Mouse (Mus musculus) heart, embryonic 16.5 days (tissue): ENCODE results near the gene Clec3b. TPM values are rescaled to one million over a fixed set of nuclear protein-coding genes. Genes with fewer than 3 reads are reported as not detected.

Source experiments
- ATAC-seq: fragments of 200-750 bp; cut with Nextera tagmentation; replicated peaks from 2 replicates; pipeline ENCODE4 v1.8.0; 2017; ENCODE audit warnings: moderate number of reproducible peaks; ENCODE audit not compliant: insufficient read depth, low FRiP score; ENCODE audit errors: extremely low read depth
- H3K27ac ChIP-seq: fragments of 300-500 bp; sonication (generic); 2 replicates; pipeline ENCODE4 v1.5.1; 2014; ENCODE audit warnings: mild to moderate bottlenecking, low read length, control low read depth, moderate library complexity
- H3K27me3 ChIP-seq: fragments of 300-500 bp; sonication (generic); 2 replicates; pipeline ENCODE4 v1.6.1; 2014; ENCODE audit warnings: low read length, mixed read lengths; ENCODE audit not compliant: control insufficient read depth, insufficient read depth
- H3K36me3 ChIP-seq: fragments of 300-500 bp; sonication (generic); 2 replicates; pipeline ENCODE4 v1.6.1; 2014; ENCODE audit not compliant: control insufficient read depth, insufficient read depth
- H3K4me1 ChIP-seq: fragments of 300-500 bp; sonication (generic); 2 replicates; pipeline ENCODE4 v1.6.1; 2014; ENCODE audit warnings: low read length, mixed read lengths; ENCODE audit not compliant: control insufficient read depth, insufficient read depth
- H3K4me2 ChIP-seq: fragments of 300-500 bp; sonication (generic); 2 replicates; pipeline ENCODE4 v1.6.1; 2014; ENCODE audit warnings: low read depth, mild to moderate bottlenecking, control low read depth, low read length
- H3K4me3 ChIP-seq: fragments of 300-500 bp; sonication (generic); 2 replicates; pipeline ENCODE4 v1.5.1; 2014; ENCODE audit warnings: mild to moderate bottlenecking, control low read depth, low read length
- H3K9ac ChIP-seq: fragments of 300-500 bp; sonication (generic); 2 replicates; pipeline ENCODE4 v1.6.1; 2014; ENCODE audit warnings: low read length, control low read depth
- H3K9me3 ChIP-seq: fragments of 300-500 bp; sonication (generic); replicated peaks from 2 replicates; pipeline ENCODE4 v1.6.1; 2016; ENCODE audit warnings: low read length; ENCODE audit not compliant: control insufficient read depth
- WGBS: fragments of 180-500 bp; shearing (Covaris S2); extraction: QIAGEN DNeasy Blood & Tissue Kit; methylation state at CpG from one replicate; pipeline ENCODE4 v1.1.7; 2014; 5-methylcytosine and 5-hydroxymethylcytosine counted together
- polyA plus RNA-seq: library from polyadenylated mRNA; unstranded; fragments of >200 nt; fragmentation: Nextera tagmentation; extraction: Ambion mirVana; gene quantifications from 2 replicates; pipeline ENCODE4 v1.2.1, GENCODE M21; 2015

The Clec3b gene
- polyA plus RNA-seq, 1 experiment from 2014 or later = 2.8 TPM

DNA sequence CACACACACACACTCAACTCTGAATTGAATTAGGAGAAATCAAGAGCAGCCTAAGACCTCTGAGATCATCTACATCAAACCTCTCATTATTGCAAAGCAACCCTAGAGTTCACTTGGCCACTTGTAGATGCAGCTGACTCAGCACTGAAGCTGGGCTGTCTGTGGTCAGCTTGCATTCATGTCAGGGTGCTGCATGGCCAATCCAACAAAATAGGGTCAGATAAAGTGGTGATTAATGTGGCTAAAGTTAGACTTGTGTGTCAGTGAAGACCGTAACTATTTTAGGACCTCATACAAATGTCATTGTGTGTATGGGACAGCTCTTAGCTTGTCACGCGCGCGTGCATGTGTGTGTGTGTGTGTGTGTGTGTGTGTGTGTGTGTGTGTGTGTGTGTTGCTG is 36.8 kb downstream of the Clec3b start:
- H3K27me3 ChIP-seq = no peaks in the 10 kb centered on the region
- no peak overlapping the region for H3K9ac ChIP-seq
- WGBS = 56% methylated on average over 5 of the region's 5 CpGs
- H3K9me3 ChIP-seq = no peaks in the 10 kb centered on the region
- peaks cover 2% of the 10 kb centered on the region; the same call in 1 of the 2 replicates for H3K4me1 ChIP-seq
- no peak overlapping the region for H3K27ac ChIP-seq
- no peaks in the 10 kb centered on the region for H3K36me3 ChIP-seq
- no peak overlapping the region for H3K4me3 ChIP-seq
- ATAC-seq = peak; percentile 49
- no peak overlapping the region for H3K4me2 ChIP-seq

DNA sequence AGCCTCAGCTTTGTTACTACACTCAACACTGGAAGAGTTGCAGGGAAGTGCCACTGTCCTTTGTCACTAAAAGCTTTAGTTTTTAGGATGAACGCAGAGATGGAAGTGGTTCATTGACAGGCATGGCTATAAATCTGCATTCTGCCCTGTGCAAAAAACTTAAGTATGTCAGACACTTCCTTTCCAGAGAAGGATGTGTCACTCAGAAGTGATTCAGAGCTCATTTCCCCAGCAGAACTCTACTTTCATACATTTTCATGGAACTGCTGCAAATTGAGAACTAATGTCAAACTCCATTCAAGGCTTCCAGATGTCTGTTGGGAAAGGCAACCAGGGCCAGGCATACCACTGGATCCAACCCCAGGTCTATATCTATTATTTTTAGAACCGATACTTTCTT is 37.5 kb downstream of the Clec3b start:
- no peak overlapping the region for H3K4me2 ChIP-seq
- no peak overlapping the region for H3K9ac ChIP-seq
- no peak for ATAC-seq
- H3K36me3 ChIP-seq = no peaks in the 10 kb centered on the region
- no peak overlapping the region for H3K27ac ChIP-seq
- H3K9me3 ChIP-seq = no peaks in the 10 kb centered on the region
- H3K27me3 ChIP-seq = no peaks in the 10 kb centered on the region
- peaks cover 2% of the 10 kb centered on the region; the same call in 1 of the 2 replicates for H3K4me1 ChIP-seq
- H3K4me3 ChIP-seq = no peak overlapping the region
- 80% methylated on average over 2 of the region's 2 CpGs for WGBS

DNA sequence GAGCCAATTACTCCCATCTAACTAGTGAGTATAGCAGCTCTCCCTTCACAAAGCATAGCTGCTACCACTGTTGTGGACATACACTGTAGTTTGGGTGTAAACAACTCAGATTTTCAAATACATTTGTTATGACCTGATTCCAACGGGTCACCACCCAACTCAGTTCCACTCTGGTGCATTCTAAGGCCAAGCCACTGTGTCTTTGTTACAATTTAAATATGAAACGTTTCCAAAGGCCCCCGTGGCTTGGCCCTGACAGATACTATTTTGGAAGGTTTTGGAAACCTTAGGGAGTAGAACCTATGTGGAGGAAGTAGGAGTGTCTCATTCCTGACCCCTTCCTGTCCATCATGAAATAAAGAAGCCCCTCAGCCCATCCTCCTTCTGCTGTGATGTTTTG is 49.4 kb downstream of the Clec3b start:
- Histone ChIP-seq H3K27ac (no peak overlapping the region), H3K4me1 (no peaks in the 10 kb centered on the region), H3K4me2 (no peak overlapping the region), H3K36me3 (no peaks in the 10 kb centered on the region), H3K27me3 (no peaks in the 10 kb centered on the region), H3K9ac (no peak overlapping the region), H3K9me3 (no peaks in the 10 kb centered on the region), H3K4me3 (no peak overlapping the region)
- WGBS = 63% methylated on average over 3 of the region's 3 CpGs
- ATAC-seq = no peak

DNA sequence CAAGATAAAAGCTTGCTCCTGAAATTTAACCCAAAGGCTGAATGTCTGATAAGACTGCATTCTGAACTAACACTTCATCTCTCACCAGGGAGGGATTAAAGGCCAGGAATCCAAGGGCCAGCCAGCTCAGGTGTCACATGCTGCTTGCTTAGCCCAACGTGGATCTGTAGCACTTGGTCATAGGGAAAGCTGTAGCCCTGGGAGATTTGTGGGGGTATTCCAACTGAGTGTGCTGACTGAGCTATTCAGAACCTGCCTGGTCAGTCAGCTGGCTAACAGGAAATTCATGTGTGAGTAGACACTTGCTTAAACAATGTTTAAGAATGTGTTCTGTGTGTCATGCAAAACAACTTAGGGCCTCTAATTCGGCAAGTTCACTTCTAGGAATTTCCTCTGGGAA is 55.8 kb downstream of the Clec3b start:
- no peaks in the 10 kb centered on the region; the same call in 1 of the 2 replicates for H3K4me1 ChIP-seq
- no peak overlapping the region for H3K4me2 ChIP-seq
- 26% methylated on average over 2 of the region's 2 CpGs for WGBS
- no peak overlapping the region for H3K4me3 ChIP-seq
- no peaks in the 10 kb centered on the region for H3K27me3 ChIP-seq
- H3K9ac ChIP-seq = no peak overlapping the region
- no peak overlapping the region for H3K27ac ChIP-seq
- no peak for ATAC-seq
- H3K36me3 ChIP-seq = no peaks in the 10 kb centered on the region
- H3K9me3 ChIP-seq = no peaks in the 10 kb centered on the region

- no peak for ATAC-seq
- Histone ChIP-seq H3K4me2 (no peak overlapping the region), H3K4me3 (no peak overlapping the region), H3K9me3 (no peaks in the 10 kb centered on the region), H3K4me1 (no peaks in the 10 kb centered on the region; the same call in 1 of the 2 replicates), H3K27me3 (no peaks in the 10 kb centered on the region), H3K9ac (no peak overlapping the region), H3K27ac (no peak overlapping the region), H3K36me3 (no peaks in the 10 kb centered on the region)
- 66% methylated on average over 2 of the region's 2 CpGs for WGBS
These were observed 56.2 kb downstream of the Clec3b start for GRCm38 (mm10) chr9:123206948-123207347.

Other genes with a start within 250 kb of the Clec3b start
- gene Zfp105, start 227.9 kb upstream of the Clec3b start, polyA plus RNA-seq = 8.9 and 9.5 TPM in 2 replicates
- 18.4 and 21.5 TPM in 2 replicates for gene 1110059G10Rik, start 199.9 kb upstream of the Clec3b start, polyA plus RNA-seq
- gene Kif15, start 199.9 kb upstream of the Clec3b start, polyA plus RNA-seq = 23.8 and 26.6 TPM in 2 replicates
- gene Tmem42, start 129.6 kb upstream of the Clec3b start, polyA plus RNA-seq = 17.7 and 19.7 TPM in 2 replicates
- 0.41 and 0.68 TPM in 2 replicates for gene Tgm4, start 116.2 kb upstream of the Clec3b start, polyA plus RNA-seq
- 49.7 and 53.2 TPM in 2 replicates for gene Zdhhc3, start 37.7 kb upstream of the Clec3b start, polyA plus RNA-seq
- gene Exosc7, start 37.7 kb upstream of the Clec3b start, polyA plus RNA-seq = 81.0 and 87.6 TPM in 2 replicates
- 1.7 and 2.2 TPM in 2 replicates for gene Cdcp1, start 65.1 kb downstream of the Clec3b start, polyA plus RNA-seq
- 6.5 and 7.4 TPM in 2 replicates for gene Tmem158, start 109.8 kb downstream of the Clec3b start, polyA plus RNA-seq
- gene Lars2, start 216.0 kb downstream of the Clec3b start, polyA plus RNA-seq = 547 and 728 TPM in 2 replicates